Mouse (Mus musculus) C2C12 (cell line): Measurements from ENCODE around the gene Snx9. TPM values are rescaled to one million over a fixed set of nuclear protein-coding genes. Genes with fewer than 3 reads are reported as not detected.

Source experiments
- H3K27me3 ChIP-seq: one replicate; pipeline ENCODE4 v1.6.1; 2011; ENCODE audit not compliant: control insufficient read depth, insufficient read depth, insufficient read length
- H3K36me3 ChIP-seq: one replicate; pipeline ENCODE4 v1.6.1; 2011; ENCODE audit not compliant: control insufficient read depth, insufficient read depth
- H3K4me3 ChIP-seq: one replicate; pipeline ENCODE4 v1.5.1; 2011; ENCODE audit warnings: mild to moderate bottlenecking, control low read depth; ENCODE audit not compliant: poor library complexity, insufficient read depth, severe bottlenecking
- H3K79me2 ChIP-seq: one replicate; pipeline ENCODE4 v1.6.1; 2011; ENCODE audit not compliant: control insufficient read depth, insufficient read depth
- H3K79me3 ChIP-seq: one replicate; pipeline ENCODE4 v1.6.1; 2011; ENCODE audit warnings: low read depth, control low read depth
- H3ac ChIP-seq: one replicate; pipeline ENCODE3; 2011; ENCODE audit warnings: low read depth; ENCODE audit not compliant: control insufficient read depth, insufficient read length
- CEBPB ChIP-seq: IDR thresholded peaks from one replicate; pipeline ENCODE4 v1.6.1; 2011; ENCODE audit warnings: low read depth, mild to moderate bottlenecking, control low read depth, moderate library complexity
- CTCF ChIP-seq: IDR thresholded peaks from one replicate; pipeline ENCODE4 v1.5.1; 2011; ENCODE audit not compliant: control insufficient read depth, insufficient read depth, insufficient read length
- FOSL1 ChIP-seq: IDR thresholded peaks from one replicate; pipeline ENCODE4 v1.8.0; 2011; ENCODE audit warnings: mild to moderate bottlenecking, low read length; ENCODE audit not compliant: poor library complexity, insufficient read depth, severe bottlenecking
- MAX ChIP-seq: IDR thresholded peaks from one replicate; pipeline ENCODE4 v1.6.1; 2011; ENCODE audit warnings: mild to moderate bottlenecking, control low read depth
- MYOD1 ChIP-seq: IDR thresholded peaks from one replicate; pipeline ENCODE4 v1.6.1; 2011; ENCODE audit warnings: low read depth; ENCODE audit not compliant: control insufficient read depth, insufficient read length
- MYOG ChIP-seq: IDR thresholded peaks from one replicate; pipeline ENCODE4 v1.6.1; 2011; ENCODE audit not compliant: control insufficient read depth, insufficient read length; ENCODE audit errors: extremely low read depth
- USF1 ChIP-seq: IDR thresholded peaks from one replicate; pipeline ENCODE4 v1.6.1; 2011; ENCODE audit warnings: low read depth, mild to moderate bottlenecking, control low read depth, moderate library complexity
- polyA plus RNA-seq: library from polyadenylated mRNA; unstranded; fragments of >200 nt; fragmentation: generic; extraction: Trizol; gene quantifications from one replicate; pipeline ENCODE4 v1.2.1, GENCODE M21; 2012; ENCODE audit warnings: missing spikeins

The Snx9 gene
- polyA plus RNA-seq, 1 experiment, result 57.5 TPM

DNA sequence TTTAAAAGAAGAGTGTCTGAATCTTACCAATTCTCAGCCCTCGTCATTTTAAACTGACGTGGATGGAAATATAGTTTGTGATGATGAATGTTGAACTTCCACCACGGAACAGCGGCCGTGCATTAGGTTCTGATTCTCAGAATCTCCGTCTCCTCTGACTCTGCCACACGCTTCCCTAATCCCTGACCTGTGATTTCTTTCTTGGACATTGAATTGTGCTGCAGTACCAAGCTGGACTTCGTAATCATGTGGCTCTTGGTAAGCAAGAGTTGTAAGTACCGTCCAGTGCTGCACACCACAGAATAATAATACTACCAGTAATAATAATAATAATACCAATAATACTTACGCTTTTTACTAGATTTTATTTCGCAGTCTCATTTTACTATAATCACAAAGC is 29.6 kb downstream of the Snx9 start:
- no peak overlapping the region for H3ac ChIP-seq
- no peaks in the 10 kb centered on the region for H3K36me3 ChIP-seq
- H3K79me3 ChIP-seq, result peaks cover 64% of the 10 kb centered on the region
- H3K79me2 ChIP-seq, result peaks cover 89% of the 10 kb centered on the region
- no peak overlapping the region for H3K4me3 ChIP-seq
- H3K27me3 ChIP-seq, result no peaks in the 10 kb centered on the region
- no peak for TF ChIP-seq MYOG
- no peak for TF ChIP-seq CEBPB
- TF ChIP-seq MYOD1, result no peak

DNA sequence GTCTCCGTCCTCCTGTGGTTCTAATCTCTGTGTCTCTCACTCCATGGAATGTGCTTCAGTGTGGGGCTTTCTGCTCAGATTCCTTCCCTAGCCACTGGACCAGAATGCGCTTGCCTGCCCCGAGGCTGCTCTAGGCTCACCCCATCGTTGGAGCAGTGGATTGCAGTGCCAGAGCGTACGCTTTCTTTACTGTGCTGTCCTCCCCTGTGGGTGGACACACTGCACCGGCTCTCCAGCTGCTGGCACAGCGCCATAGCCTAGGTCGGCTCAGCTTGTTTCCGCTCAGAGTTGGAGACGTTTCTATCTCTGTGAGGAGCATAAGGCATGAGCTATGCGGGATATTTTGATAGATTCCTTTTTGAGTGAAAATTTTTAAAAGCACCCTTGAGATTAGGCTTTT is 31.4 kb downstream of the Snx9 start:
- no peak overlapping the region for H3K4me3 ChIP-seq
- H3K79me3 ChIP-seq, result peaks cover 74% of the 10 kb centered on the region
- H3ac ChIP-seq, result no peak overlapping the region
- TF ChIP-seq MYOD1 (no peak), USF1 (no peak), FOSL1 (no peak), MAX (no peak), MYOG (no peak), CEBPB (no peak), CTCF (no peak)
- H3K36me3 ChIP-seq, result no peaks in the 10 kb centered on the region
- H3K79me2 ChIP-seq, result peaks cover 99% of the 10 kb centered on the region
- H3K27me3 ChIP-seq, result no peaks in the 10 kb centered on the region

DNA sequence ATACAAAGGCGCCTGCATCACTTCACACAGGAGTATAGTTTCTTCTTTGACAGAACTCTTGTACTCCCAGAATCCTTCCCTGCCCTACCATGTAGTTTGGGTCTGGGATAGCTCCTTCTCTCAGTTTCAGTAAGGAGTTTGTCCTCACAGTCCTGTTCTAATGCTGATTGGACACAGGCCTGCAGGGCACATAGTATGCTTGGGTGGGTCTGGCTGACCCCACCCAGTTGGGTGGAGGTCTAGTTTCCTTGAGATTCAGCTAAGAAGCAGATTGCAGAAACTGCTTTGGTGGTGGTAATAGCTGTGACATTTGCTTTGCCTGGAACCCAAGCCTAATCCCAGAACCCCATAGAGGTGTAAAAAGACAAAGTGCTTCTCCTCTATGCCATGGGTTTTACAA is 33.4 kb downstream of the Snx9 start:
- Histone ChIP-seq H3K27me3 (no peaks in the 10 kb centered on the region), H3K4me3 (no peak overlapping the region), H3ac (no peak overlapping the region), H3K79me2 (peaks cover 99% of the 10 kb centered on the region), H3K79me3 (peaks cover 72% of the 10 kb centered on the region), H3K36me3 (no peaks in the 10 kb centered on the region)
- TF ChIP-seq MAX, result no peak
- TF ChIP-seq CTCF, result no peak
- no peak for TF ChIP-seq USF1
- no peak for TF ChIP-seq CEBPB
- TF ChIP-seq MYOD1, result no peak
- no peak for TF ChIP-seq MYOG
- no peak for TF ChIP-seq FOSL1

DNA sequence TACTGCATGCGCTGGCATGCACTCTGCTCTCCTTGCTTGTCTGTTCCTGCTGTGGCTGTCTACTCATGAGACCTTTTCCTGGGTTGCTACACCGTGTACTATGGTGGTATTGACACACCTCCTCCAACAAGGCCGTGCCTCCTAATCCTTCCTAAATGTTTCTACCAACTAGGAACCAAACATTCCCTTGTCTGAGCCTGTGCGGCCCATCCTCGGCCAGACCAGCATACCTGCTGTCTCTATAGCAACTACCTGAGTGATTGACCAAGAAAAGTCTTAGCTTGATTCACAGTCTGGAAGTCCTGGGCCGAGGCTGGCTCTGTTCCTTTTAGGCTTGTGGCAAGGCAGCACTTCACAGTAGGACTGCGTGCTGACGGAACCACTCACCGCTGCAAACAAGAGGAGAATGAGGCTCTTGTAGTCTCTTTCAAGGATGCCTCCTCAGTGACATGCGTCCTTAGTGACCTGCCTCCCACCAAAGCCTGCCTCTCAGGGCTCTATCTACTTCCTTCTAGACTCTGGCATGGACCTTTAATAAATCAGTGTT is 36.6 kb downstream of the Snx9 start:
- H3ac ChIP-seq, result no peak overlapping the region
- no peaks in the 10 kb centered on the region for H3K36me3 ChIP-seq
- H3K79me3 ChIP-seq, result peaks cover 46% of the 10 kb centered on the region
- TF ChIP-seq MYOG (no peak), MYOD1 (no peak), FOSL1 (no peak), CEBPB (no peak), CTCF (no peak), USF1 (no peak), MAX (no peak)
- peaks cover 70% of the 10 kb centered on the region for H3K79me2 ChIP-seq
- no peak overlapping the region for H3K4me3 ChIP-seq
- no peaks in the 10 kb centered on the region for H3K27me3 ChIP-seq

DNA sequence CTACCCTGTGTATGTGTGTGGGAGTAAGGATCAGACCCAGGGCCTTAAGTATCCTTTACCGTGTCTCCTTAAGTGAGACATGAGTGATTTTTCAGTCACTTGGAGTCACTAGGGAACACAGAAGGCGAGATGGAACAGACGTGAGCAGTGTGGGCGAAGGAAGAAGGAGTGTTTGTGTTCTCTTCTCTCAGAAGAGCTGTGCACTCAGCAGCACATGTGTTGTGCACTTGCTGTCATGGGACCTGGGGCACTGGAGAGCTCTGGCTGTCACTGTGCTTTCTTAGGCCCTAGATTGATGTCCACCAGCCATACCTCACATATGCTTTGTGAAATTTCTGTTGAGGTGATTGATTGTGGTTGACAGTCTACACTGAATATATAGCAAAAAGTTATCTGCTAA is 37.7 kb downstream of the Snx9 start:
- TF ChIP-seq MAX, result no peak
- no peak for TF ChIP-seq MYOD1
- TF ChIP-seq USF1, result no peak
- TF ChIP-seq FOSL1, result no peak
- TF ChIP-seq CEBPB, result no peak
- no peak for TF ChIP-seq MYOG
- TF ChIP-seq CTCF, result no peak
- no peak overlapping the region for H3ac ChIP-seq
- peaks cover 43% of the 10 kb centered on the region for H3K79me3 ChIP-seq
- H3K36me3 ChIP-seq, result no peaks in the 10 kb centered on the region
- H3K27me3 ChIP-seq, result no peaks in the 10 kb centered on the region
- H3K79me2 ChIP-seq, result peaks cover 63% of the 10 kb centered on the region
- H3K4me3 ChIP-seq, result no peak overlapping the region

DNA sequence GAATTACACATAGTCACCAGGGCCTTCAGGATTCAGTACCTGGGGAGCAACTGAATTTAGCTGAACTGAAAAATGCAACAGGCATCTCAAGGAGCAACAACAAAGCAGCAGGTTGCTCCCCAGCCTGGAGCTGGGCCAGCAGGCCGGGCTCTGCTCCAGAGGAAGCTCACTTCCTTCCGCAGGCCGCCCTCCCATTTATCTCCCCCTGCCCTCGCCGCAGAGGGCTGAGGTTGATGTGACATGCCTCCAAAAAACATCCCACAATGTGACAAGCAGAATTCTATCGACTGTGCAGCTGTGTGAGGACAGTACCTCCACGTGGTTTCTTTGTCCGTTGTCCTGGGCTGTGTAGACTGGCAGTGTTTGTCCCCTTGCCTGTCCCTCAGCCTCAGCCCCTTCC is 44.3 kb downstream of the Snx9 start:
- peaks cover 10% of the 10 kb centered on the region for H3K36me3 ChIP-seq
- TF ChIP-seq CTCF (no peak), FOSL1 (no peak), MYOG (no peak), USF1 (no peak), MYOD1 (no peak), MAX (no peak), CEBPB (no peak)
- no peak overlapping the region for H3ac ChIP-seq
- H3K27me3 ChIP-seq, result no peaks in the 10 kb centered on the region
- H3K79me3 ChIP-seq, result peaks cover 6% of the 10 kb centered on the region
- no peak overlapping the region for H3K4me3 ChIP-seq
- peaks cover 17% of the 10 kb centered on the region for H3K79me2 ChIP-seq
